26 mouse cellular contexts compared by ENCODE assay signal in the genomic region with DNA sequence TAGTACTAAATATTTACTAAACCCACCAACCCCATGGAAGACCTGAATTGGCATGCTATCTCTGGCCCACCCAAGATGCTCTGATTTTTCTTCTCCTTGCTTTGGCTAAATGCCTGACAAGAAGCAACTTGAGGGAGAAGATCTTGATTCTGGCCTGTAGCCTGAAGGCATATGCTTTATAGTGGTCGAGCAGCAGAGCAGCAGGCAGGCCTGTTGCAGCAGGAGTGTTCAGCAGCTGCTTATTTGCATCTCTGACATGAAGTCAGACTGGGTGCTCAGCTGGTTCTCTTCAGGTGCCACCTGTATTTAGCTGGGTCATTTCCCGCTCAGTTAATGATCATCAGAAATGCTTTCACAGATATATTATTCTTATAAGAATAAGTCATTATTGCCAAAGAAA. TPM values are rescaled to one million over a fixed set of nuclear protein-coding genes. Genes with fewer than 3 reads are reported as not detected.
DNase-seq lines count a peak whose midpoint lies in the region; ATAC-seq and TF ChIP-seq lines count a peak whose summit lies in the region.
"Had no signal": no experiment of that assay in that cellular context is flagged by ENCODE, and none has a peak within 500 bp of the region (broad histone marks: within the 10 kb centered on the region; RNA-seq: fewer than 3 reads in every experiment).

No protein-coding gene starts in this region.

- H3K9ac ChIP-seq in lung, embryonic 14.5 days, result no peak overlapping the region
- no peak overlapping the region for H3K9ac ChIP-seq in forebrain, embryonic 15.5 days (replicated peaks)
- H3K9ac ChIP-seq: embryonic facial prominence, embryonic 15.5 days; heart, embryonic 15.5 days; liver, embryonic 13.5 days; midbrain, embryonic 12.5 days had no signal

- no peak overlapping the region for H3K4me2 ChIP-seq in lung, embryonic 14.5 days
- H3K4me2 ChIP-seq in forebrain, embryonic 15.5 days (replicated peaks), result no peak overlapping the region
- H3K4me2 ChIP-seq: embryonic facial prominence, embryonic 15.5 days; heart, embryonic 15.5 days; liver, embryonic 13.5 days; midbrain, embryonic 12.5 days had no signal

- H3K4me3 ChIP-seq in lung, embryonic 14.5 days (ENCODE audit: low read depth, low read length), result no peak overlapping the region
- H3K4me3 ChIP-seq in forebrain, embryonic 15.5 days, result no peak overlapping the region
- H3K4me3 ChIP-seq: embryonic facial prominence, embryonic 15.5 days; heart, embryonic 15.5 days; hindbrain, embryonic 10.5 days; layer of hippocampus, adult 2 months; liver, embryonic 13.5 days; midbrain, embryonic 12.5 days had no signal

- ATAC-seq in lung, embryonic 14.5 days (ENCODE audit: insufficient read depth), result peak; percentile 95
- ATAC-seq in forebrain, embryonic 15.5 days (replicated peaks), result peak; percentile 89
- ATAC-seq: intestine, postnatal 0 days had no signal

- no peak for TF ChIP-seq CTCF in lung, embryonic 14.5 days (IDR thresholded peaks at IDR 0.05; ENCODE audit: low read depth)

- no peaks in the 10 kb centered on the region for H3K4me1 ChIP-seq in lung, embryonic 14.5 days (ENCODE audit: insufficient read depth)
- peaks cover 8% of the 10 kb centered on the region; the same call in 1 of the 2 replicates for H3K4me1 ChIP-seq in forebrain, embryonic 15.5 days
- H3K4me1 ChIP-seq: embryonic facial prominence, embryonic 15.5 days; heart, embryonic 15.5 days; hindbrain, embryonic 10.5 days; liver, embryonic 13.5 days; midbrain, embryonic 12.5 days had no signal

- no peaks in the 10 kb centered on the region for H3K9me3 ChIP-seq in lung, embryonic 14.5 days (ENCODE audit: low read depth, low read length)
- H3K9me3 ChIP-seq in forebrain, embryonic 15.5 days, result no peaks in the 10 kb centered on the region
- H3K9me3 ChIP-seq: embryonic facial prominence, embryonic 15.5 days; heart, embryonic 15.5 days; hindbrain, embryonic 10.5 days; liver, embryonic 13.5 days; midbrain, embryonic 12.5 days had no signal

- no peaks in the 10 kb centered on the region for H3K27me3 ChIP-seq in lung, embryonic 14.5 days (ENCODE audit: insufficient read depth, low read length)
- no peaks in the 10 kb centered on the region for H3K27me3 ChIP-seq in forebrain, embryonic 15.5 days
- H3K27me3 ChIP-seq: CH12.LX; embryonic facial prominence, embryonic 15.5 days; heart, embryonic 15.5 days; liver, embryonic 13.5 days; midbrain, embryonic 12.5 days had no signal

- WGBS in lung, embryonic 14.5 days, result 26% methylated on average over 2 of the region's 2 CpGs
- 31% methylated on average over 2 of the region's 2 CpGs for WGBS in forebrain, embryonic 15.5 days

- peak; percentile 7 for DNase-seq in embryo, embryonic 11 days
- no peak for DNase-seq in embryo, embryonic 10 days (ENCODE audit: low spot score)
- DNase-seq in lung, embryonic 14.5 days, result peak; percentile 72
- DNase-seq in lung, postnatal 14 days, result no peak
- peak; percentile 86 for DNase-seq in A20 (ENCODE audit: low read depth, low spot score)
- DNase-seq in gastrocnemius, postnatal 10 days, result no peak
- no peak for DNase-seq in cerebellum, adult 11-12 months
- DNase-seq: adrenal gland, adult 2 months; cerebellum, adult 11 months; heart, adult 18-20 months; kidney, postnatal 10 days; liver, embryonic 13.5 days; right cerebral cortex, postnatal 14 days; thymus, postnatal 25 days had no signal

- no peaks in the 10 kb centered on the region for H3K36me3 ChIP-seq in lung, embryonic 14.5 days (ENCODE audit: insufficient read depth)
- H3K36me3 ChIP-seq in forebrain, embryonic 15.5 days, result no peaks in the 10 kb centered on the region
- H3K36me3 ChIP-seq: embryonic facial prominence, embryonic 15.5 days; heart, embryonic 15.5 days; hindbrain, embryonic 10.5 days; liver, embryonic 13.5 days; midbrain, embryonic 12.5 days had no signal

- no peak overlapping the region for H3K27ac ChIP-seq in lung, embryonic 14.5 days (ENCODE audit: low read depth)
- no peak overlapping the region for H3K27ac ChIP-seq in forebrain, embryonic 15.5 days (replicated peaks)
- H3K27ac ChIP-seq: embryonic facial prominence, embryonic 15.5 days; heart, embryonic 15.5 days; hindbrain, embryonic 10.5 days; layer of hippocampus, adult 2 months; liver, embryonic 13.5 days; macrophage; midbrain, embryonic 12.5 days; stomach, postnatal 0 days had no signal

RNA-seq across cellular contexts. Expression of a gene that starts 30.2 kb away (rescaled TPM):
- polyA plus RNA-seq in lung, embryonic 14.5 days (2014; fragmentation: Nextera tagmentation; extraction: Ambion mirVana), result 0.11 TPM in 1 of 2 replicates, not detected in the other
- polyA plus RNA-seq in forebrain, embryonic 15.5 days (2015; fragmentation: Nextera tagmentation; extraction: Ambion mirVana), result not detected in 2 replicates
- total RNA-seq in gastrocnemius, postnatal 10 days (2021), result not detected
- total RNA-seq: adrenal gland, adult 2 months; CH12.LX; gastrocnemius, adult 8-10 months; heart, adult 18-20 months; layer of hippocampus, adult 2 months; left cerebral cortex, adult 18-20 months had no signal
- polyA plus RNA-seq: adrenal gland, adult 2 months; embryonic facial prominence, embryonic 15.5 days; heart, embryonic 15.5 days; hindbrain, embryonic 10.5 days; intestine, postnatal 0 days; liver, embryonic 13.5 days; macrophage; midbrain, embryonic 12.5 days had no signal

Comparison
In these comparisons a context has a peak if more than half of its experiments do, and no peak if none do; other contexts are left out.
1. DNase-seq: peak in embryo, embryonic 11 days (single experiment), lung, embryonic 14.5 days (single experiment) and A20 (single experiment); none in embryo, embryonic 10 days (single experiment), lung, postnatal 14 days (single experiment), gastrocnemius, postnatal 10 days (single experiment) and cerebellum, adult 11-12 months (single experiment).